Mouse (Mus musculus): ENCODE measurements around the gene 1810030O07Rik. TPM values are rescaled to one million over a fixed set of nuclear protein-coding genes. Genes with fewer than 3 reads are reported as not detected.

1810030O07Rik gene
- total and polyA plus RNA-seq, 3 experiments = 31.4 to 216 (median 32.3) TPM

- H3K36me3 ChIP-seq (ENCODE audit: control insufficient read depth in 1 of 2, insufficient read depth in 2 of 2, low read length in 2 of 2) = peaks cover 0 to 50% of the 10 kb centered on the region in 2 experiments; a peak in 3 of 4 replicates
- H3K27me3 ChIP-seq (ENCODE audit: control insufficient read depth in 1 of 2, insufficient read depth in 2 of 2, low read length in 2 of 2) = no peaks in the 10 kb centered on the region
- no peak overlapping the region for H3K4me3 ChIP-seq (ENCODE audit: control insufficient read depth in 1 of 2, insufficient read depth in 1 of 2, low read depth in 2 of 2, low read length in 2 of 2)
- no peaks in the 10 kb centered on the region for H3K79me2 ChIP-seq (ENCODE audit: control insufficient read depth, insufficient read depth, low read length, poor library complexity)
- TF ChIP-seq NRF1 (IDR thresholded peaks at IDR 0.05; ENCODE audit: insufficient read depth, low read depth, low read length, poor library complexity, severe bottlenecking) = no peak
- H3K27ac ChIP-seq (ENCODE audit: control insufficient read depth, low read depth, low read length) = no peak overlapping the region
- no peaks in the 10 kb centered on the region for H3K4me1 ChIP-seq (ENCODE audit: control insufficient read depth in 1 of 2, insufficient read depth in 2 of 2, low read length in 2 of 2)
- no peaks in the 10 kb centered on the region for H3K9me3 ChIP-seq (replicated peaks; ENCODE audit: insufficient read depth, low read length)
- H3K9ac ChIP-seq (ENCODE audit: control insufficient read depth, low read depth, low read length, poor library complexity, severe bottlenecking) = no peak overlapping the region
- DNase-seq (ENCODE audit: low read depth, low spot score) = no peak
These were observed 42.6 kb upstream of the 1810030O07Rik start for GRCm38 (mm10) chrX:12716036-12716435.

- no peak for TF ChIP-seq POLR2AphosphoS5 (IDR thresholded peaks at IDR 0.05; ENCODE audit: borderline replicate concordance, low read depth, low read length)
- no peak for TF ChIP-seq HCFC1 (IDR thresholded peaks at IDR 0.05; ENCODE audit: low read depth, low read length)
- TF ChIP-seq UBTF (IDR thresholded peaks at IDR 0.05; ENCODE audit: borderline replicate concordance, insufficient read depth, low read depth, low read length) = no peak
- TF ChIP-seq USF1 (IDR thresholded peaks at IDR 0.05; ENCODE audit: low read depth, low read length) = no peak
- no peak for TF ChIP-seq ZMIZ1 (IDR thresholded peaks at IDR 0.05; ENCODE audit: low read depth, low read length)
- no peak for TF ChIP-seq MXI1 (IDR thresholded peaks at IDR 0.05; ENCODE audit: low read depth, low read length)
- TF ChIP-seq MAX (IDR thresholded peaks at IDR 0.05; ENCODE audit: low read length) = no peak
- TF ChIP-seq GATA1 (IDR thresholded peaks at IDR 0.05; ENCODE audit: low read depth, low read length) = no peak
- no peak for TF ChIP-seq ZKSCAN1 (IDR thresholded peaks at IDR 0.05; ENCODE audit: low read depth, low read length)
- TF ChIP-seq ZC3H11A (IDR thresholded peaks at IDR 0.05; ENCODE audit: low read depth, low read length) = no peak
- no peak for TF ChIP-seq JUND (IDR thresholded peaks at IDR 0.05; ENCODE audit: low read depth, low read length)
- TF ChIP-seq BHLHE40 (IDR thresholded peaks at IDR 0.05; ENCODE audit: borderline replicate concordance, low read depth, low read length) = no peak
- TF ChIP-seq EP300 (IDR thresholded peaks at IDR 0.05; ENCODE audit: low read depth in 1 of 2, low read length in 2 of 2) = no peak
- TF ChIP-seq SMC3 (IDR thresholded peaks at IDR 0.05; ENCODE audit: low read depth, low read length) = no peak
- TF ChIP-seq TCF12 (IDR thresholded peaks at IDR 0.05; ENCODE audit: low read depth, low read length) = no peak
- no peak for TF ChIP-seq MAFK (IDR thresholded peaks at IDR 0.05; ENCODE audit: borderline replicate concordance, low read depth, low read length)
- TF ChIP-seq ETS1 (IDR thresholded peaks at IDR 0.05; ENCODE audit: low read depth, low read length) = no peak
- no peak for TF ChIP-seq ZNF384 (IDR thresholded peaks at IDR 0.05; ENCODE audit: low read depth, low read length)
- no peak for TF ChIP-seq RAD21 (IDR thresholded peaks at IDR 0.05; ENCODE audit: low read depth, low read length)
- no peak for TF ChIP-seq MYB (IDR thresholded peaks at IDR 0.05; ENCODE audit: low read depth, low read length)
- Histone ChIP-seq H3K36me3 (ENCODE audit: control insufficient read depth in 1 of 2, insufficient read depth in 2 of 2, low read length in 2 of 2) (peaks cover 0 to 51% of the 10 kb centered on the region in 2 experiments; a peak in 3 of 4 replicates), H3K79me2 (ENCODE audit: control insufficient read depth, insufficient read depth, low read length, poor library complexity) (no peaks in the 10 kb centered on the region), H3K27ac (ENCODE audit: control insufficient read depth, low read depth, low read length) (no peak overlapping the region), H3K9me3 (replicated peaks; ENCODE audit: insufficient read depth, low read length) (no peaks in the 10 kb centered on the region), H3K4me1 (ENCODE audit: control insufficient read depth in 1 of 2, insufficient read depth in 2 of 2, low read length in 2 of 2) (no peaks in the 10 kb centered on the region), H3K9ac (ENCODE audit: control insufficient read depth, low read depth, low read length, poor library complexity, severe bottlenecking) (no peak overlapping the region), H3K4me3 (ENCODE audit: control insufficient read depth in 1 of 2, insufficient read depth in 1 of 2, low read depth in 2 of 2, low read length in 2 of 2) (no peak overlapping the region), H3K27me3 (ENCODE audit: control insufficient read depth in 1 of 2, insufficient read depth in 2 of 2, low read length in 2 of 2) (no peaks in the 10 kb centered on the region)
- DNase-seq (ENCODE audit: low read depth, low spot score) = no peak
These were observed 40.3 kb upstream of the 1810030O07Rik start for GRCm38 (mm10) chrX:12713796-12714195.

Data from MEL (cell line).